Mouse (Mus musculus) MEL (cell line): ENCODE results near the gene Ppp1r14c. TPM values are rescaled to one million over a fixed set of nuclear protein-coding genes. Genes with fewer than 3 reads are reported as not detected.

Experiments
- DNase-seq: peaks from one replicate; pipeline ENCODE4 v3.0.0; 2011; ENCODE audit warnings: low read depth, low spot score
- H3K27ac ChIP-seq: 2 replicates; pipeline ENCODE4 v1.5.1; 2012; ENCODE audit warnings: low read depth, mild to moderate bottlenecking, control low read depth, low read length, moderate library complexity; ENCODE audit not compliant: control insufficient read depth
- H3K27me3 ChIP-seq, 2 experiments: fragments of 150-350 bp in 1 of 2; sonication (generic) in 1 of 2; 2 replicates each; pipeline ENCODE4 v1.6.1; 2012; ENCODE audit warnings: low read length in 2 of 2, mild to moderate bottlenecking in 2 of 2, improper control_type of control experiment in 1 of 2, moderate library complexity in 1 of 2; ENCODE audit not compliant: insufficient read depth in 2 of 2, control insufficient read depth in 1 of 2
- H3K36me3 ChIP-seq, 2 experiments: 2 replicates each; pipeline ENCODE4 v1.6.1; 2012 to 2014; ENCODE audit warnings: low read length in 2 of 2, improper control_type of control experiment in 1 of 2, inconsistent platforms in 1 of 2, mild to moderate bottlenecking in 1 of 2; ENCODE audit not compliant: insufficient read depth in 2 of 2, control insufficient read depth in 1 of 2
- H3K4me1 ChIP-seq, 2 experiments: fragments of 150-350 bp in 1 of 2; sonication (generic) in 1 of 2; 2 replicates each; pipeline ENCODE4 v1.6.1; 2012; ENCODE audit warnings: low read length in 2 of 2, improper control_type of control experiment in 1 of 2, mild to moderate bottlenecking in 1 of 2; ENCODE audit not compliant: insufficient read depth in 2 of 2, control insufficient read depth in 1 of 2
- H3K4me3 ChIP-seq, 2 experiments: fragments of 150-350 bp in 1 of 2; sonication (generic) in 1 of 2; 2 replicates each; pipeline ENCODE4 v1.5.1; 2012; ENCODE audit warnings: low read depth in 2 of 2, low read length in 2 of 2, mild to moderate bottlenecking in 2 of 2, moderate library complexity in 2 of 2, control low read depth in 1 of 2, improper control_type of control experiment in 1 of 2; ENCODE audit not compliant: control insufficient read depth in 1 of 2, insufficient read depth in 1 of 2
- H3K79me2 ChIP-seq: 2 replicates; pipeline ENCODE4 v1.6.1; 2012; ENCODE audit warnings: mild to moderate bottlenecking, low read length, moderate library complexity; ENCODE audit not compliant: control insufficient read depth, poor library complexity, insufficient read depth
- H3K9ac ChIP-seq: 2 replicates; pipeline ENCODE4 v1.6.1; 2012; ENCODE audit warnings: low read depth, mild to moderate bottlenecking, control low read depth, low read length, moderate library complexity; ENCODE audit not compliant: control insufficient read depth, poor library complexity, severe bottlenecking
- H3K9me3 ChIP-seq: fragments of 150-350 bp; sonication (generic); replicated peaks from 2 replicates; pipeline ENCODE4 v1.6.1; 2012; ENCODE audit warnings: mild to moderate bottlenecking, low read length, improper control_type of control experiment, moderate library complexity; ENCODE audit not compliant: insufficient read depth
- E2F4 ChIP-seq: IDR thresholded peaks from 2 replicates; pipeline ENCODE4 v1.6.1; 2011; ENCODE audit warnings: low read depth, low read length, improper control_type of control experiment, borderline replicate concordance
- ELF1 ChIP-seq: IDR thresholded peaks from 2 replicates; pipeline ENCODE4 v1.6.1; 2014; ENCODE audit warnings: low read depth, mild to moderate bottlenecking, inconsistent platforms, low read length, improper control_type of control experiment, moderate library complexity
- ETS1 ChIP-seq: IDR thresholded peaks from 2 replicates; pipeline ENCODE4 v1.6.1; 2012; ENCODE audit warnings: low read depth, mild to moderate bottlenecking, inconsistent platforms, low read length, improper control_type of control experiment, moderate library complexity
- GABPA ChIP-seq: IDR thresholded peaks from 2 replicates; pipeline ENCODE4 v1.6.1; 2012; ENCODE audit warnings: low read depth, mild to moderate bottlenecking, inconsistent platforms, low read length, improper control_type of control experiment, moderate library complexity
- KAT2A ChIP-seq: conservative IDR thresholded peaks from 2 replicates; pipeline ENCODE4 v1.6.1; 2012; ENCODE audit warnings: low read depth, low read length, improper control_type of control experiment, inconsistent platforms
- MAFK ChIP-seq: IDR thresholded peaks from 2 replicates; pipeline ENCODE4 v1.6.1; 2011; ENCODE audit warnings: low read depth, mild to moderate bottlenecking, low read length, improper control_type of control experiment, borderline replicate concordance
- MEF2A ChIP-seq: IDR thresholded peaks from 2 replicates; pipeline ENCODE4 v1.6.1; 2014; ENCODE audit warnings: low read depth, mild to moderate bottlenecking, inconsistent platforms, low read length, improper control_type of control experiment; ENCODE audit not compliant: poor library complexity, insufficient replicate concordance, severe bottlenecking; ENCODE audit errors: extremely low read depth
- MXI1 ChIP-seq: IDR thresholded peaks from 2 replicates; pipeline ENCODE4 v1.6.1; 2011; ENCODE audit warnings: mild to moderate bottlenecking, low read depth, low read length, improper control_type of control experiment
- MYB ChIP-seq: IDR thresholded peaks from 2 replicates; pipeline ENCODE4 v1.6.1; 2011; ENCODE audit warnings: mild to moderate bottlenecking, low read depth, low read length, improper control_type of control experiment
- POLR2A ChIP-seq, 2 experiments: IDR thresholded peaks; 2 replicates each; pipeline ENCODE4 v1.6.1; 2011 to 2012; ENCODE audit warnings: low read length in 2 of 2, mild to moderate bottlenecking in 2 of 2, control low read depth in 1 of 2, improper control_type of control experiment in 1 of 2, low read depth in 1 of 2, moderate library complexity in 1 of 2; ENCODE audit not compliant: control insufficient read depth in 1 of 2, insufficient read depth in 1 of 2, poor library complexity in 1 of 2
- RAD21 ChIP-seq: IDR thresholded peaks from 2 replicates; pipeline ENCODE4 v1.6.1; 2011; ENCODE audit warnings: mild to moderate bottlenecking, low read depth, low read length, improper control_type of control experiment
- RCOR1 ChIP-seq: IDR thresholded peaks from 2 replicates; pipeline ENCODE4 v1.6.1; 2012; ENCODE audit warnings: low read depth, mild to moderate bottlenecking, inconsistent platforms, low read length, improper control_type of control experiment
- TAL1 ChIP-seq: IDR thresholded peaks from 2 replicates; pipeline ENCODE4 v1.6.1; 2012; ENCODE audit warnings: mild to moderate bottlenecking, inconsistent platforms, low read length, moderate library complexity, mixed read lengths
- TCF12 ChIP-seq: IDR thresholded peaks from 2 replicates; pipeline ENCODE4 v1.6.1; 2014; ENCODE audit warnings: low read depth, mild to moderate bottlenecking, inconsistent platforms, low read length, improper control_type of control experiment, moderate library complexity
- UBTF ChIP-seq: IDR thresholded peaks from 2 replicates; pipeline ENCODE4 v1.6.1; 2012; ENCODE audit warnings: low read depth, mild to moderate bottlenecking, inconsistent platforms, low read length, improper control_type of control experiment, moderate library complexity, borderline replicate concordance; ENCODE audit not compliant: insufficient read depth
- USF1 ChIP-seq: IDR thresholded peaks from 2 replicates; pipeline ENCODE4 v1.6.1; 2014; ENCODE audit warnings: low read depth, mild to moderate bottlenecking, inconsistent platforms, low read length, improper control_type of control experiment, moderate library complexity
- USF2 ChIP-seq, 2 experiments: IDR thresholded peaks; 2 replicates each; pipeline ENCODE4 v1.6.1; 2011 to 2012; ENCODE audit warnings: improper control_type of control experiment in 2 of 2, low read length in 2 of 2, borderline replicate concordance in 1 of 2, inconsistent platforms in 1 of 2, low read depth in 1 of 2, mild to moderate bottlenecking in 1 of 2; ENCODE audit not compliant: insufficient read depth in 1 of 2
- ZKSCAN1 ChIP-seq: IDR thresholded peaks from 2 replicates; pipeline ENCODE4 v1.6.1; 2012; ENCODE audit warnings: low read depth, mild to moderate bottlenecking, inconsistent platforms, low read length, improper control_type of control experiment, moderate library complexity
- ZMIZ1 ChIP-seq: IDR thresholded peaks from 2 replicates; pipeline ENCODE4 v1.6.1; 2012; ENCODE audit warnings: low read depth, mild to moderate bottlenecking, inconsistent platforms, low read length, improper control_type of control experiment, moderate library complexity
- polyA plus RNA-seq, 2 experiments: library from polyadenylated mRNA; stranded (reverse) in 1 of 2; unstranded in 1 of 2; fragments of >175 nt in 1 of 2; fragments of >200 nt in 1 of 2; gene quantifications; 2 replicates each; pipeline versions ENCODE4 v1.2.1 to v1.2.4; 2012; ENCODE audit warnings: low replicate concordance in 2 of 2, low read depth in 1 of 2; ENCODE audit not compliant: insufficient read length in 2 of 2, insufficient read depth in 1 of 2, missing spikeins in 1 of 2
- total RNA-seq: library from RNA; depleted of rRNA; stranded (reverse); fragments of 300-350 nt; gene quantifications from 2 replicates; pipeline ENCODE4 v1.2.3, GENCODE M21; 2012

Gene Ppp1r14c
- total and polyA plus RNA-seq, 3 experiments, result not detected

GRCm38 (mm10) chr10:3395341-3395931 is 29.6 kb downstream of the Ppp1r14c start:
- Histone ChIP-seq H3K36me3 (no peaks in the 10 kb centered on the region), H3K4me3 (no peak overlapping the region), H3K27me3 (no peaks in the 10 kb centered on the region), H3K9me3 (no peaks in the 10 kb centered on the region), H3K79me2 (no peaks in the 10 kb centered on the region), H3K4me1 (no peaks in the 10 kb centered on the region), H3K27ac (no peak overlapping the region), H3K9ac (no peak overlapping the region)
- no peak for DNase-seq
- TF ChIP-seq ETS1 (no peak), RAD21 (no peak), USF2 (IDR thresholded peaks at IDR 0.05; ENCODE audit: borderline replicate concordance in 1 of 2, insufficient read depth in 1 of 2, low read depth in 1 of 2, low read length in 2 of 2) (no peak), TCF12 (no peak)

DNA sequence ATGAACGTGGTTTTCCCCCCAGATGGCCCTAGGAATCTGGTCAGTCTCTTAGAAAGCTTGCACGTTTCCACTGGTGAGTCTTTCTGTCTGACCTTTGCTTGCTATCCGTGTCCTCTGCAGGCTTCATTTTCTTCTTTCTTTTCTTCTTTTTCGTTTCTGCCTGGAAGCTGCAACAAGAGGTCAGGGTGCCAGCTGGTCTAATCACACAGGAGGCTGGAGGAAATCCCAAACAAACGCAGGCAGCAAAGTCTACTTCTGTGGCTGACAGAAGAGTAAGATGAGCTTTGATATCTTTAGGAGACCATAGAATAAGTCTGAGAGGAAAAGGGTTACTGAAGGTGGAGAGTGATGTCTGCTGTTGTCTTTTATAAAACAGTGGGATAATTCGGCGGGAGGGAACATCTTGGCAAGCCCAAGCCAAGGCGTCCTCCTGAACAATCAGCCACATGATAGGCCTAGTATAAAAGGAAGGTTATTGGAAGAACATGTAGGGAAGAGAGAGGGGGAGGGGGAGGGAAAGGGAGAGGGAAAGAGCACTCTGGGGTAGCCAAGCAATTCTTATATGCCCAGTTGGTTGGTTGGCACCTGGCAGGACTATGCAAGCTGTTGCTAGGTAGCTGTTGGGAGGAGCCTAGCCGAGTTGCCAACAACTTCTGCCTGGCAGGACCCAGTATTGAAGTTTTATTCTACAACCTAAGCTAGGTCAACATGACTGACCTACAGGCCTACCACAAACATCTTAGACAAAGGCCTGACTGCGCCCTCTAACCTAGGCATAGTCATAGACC is 30.3 kb downstream of the Ppp1r14c start:
- Histone ChIP-seq H3K9ac (no peak overlapping the region), H3K27me3 (no peaks in the 10 kb centered on the region), H3K79me2 (no peaks in the 10 kb centered on the region), H3K4me1 (no peaks in the 10 kb centered on the region), H3K4me3 (no peak overlapping the region), H3K36me3 (no peaks in the 10 kb centered on the region), H3K27ac (no peak overlapping the region), H3K9me3 (no peaks in the 10 kb centered on the region)
- no peak for DNase-seq
- no peak for TF ChIP-seq MAFK
- no peak for TF ChIP-seq POLR2A (IDR thresholded peaks at IDR 0.05; ENCODE audit: control insufficient read depth in 1 of 2, insufficient read depth in 1 of 2, low read depth in 1 of 2, low read length in 2 of 2, poor library complexity in 1 of 2)
- TF ChIP-seq MXI1, result no peak
- no peak for TF ChIP-seq TAL1
- TF ChIP-seq UBTF, result no peak
- no peak for TF ChIP-seq RCOR1
- TF ChIP-seq ELF1, result no peak
- TF ChIP-seq GABPA, result no peak
- no peak for TF ChIP-seq KAT2A
- no peak for TF ChIP-seq ZMIZ1
- TF ChIP-seq USF1, result no peak
- no peak for TF ChIP-seq E2F4
- TF ChIP-seq MYB, result no peak
- TF ChIP-seq MEF2A, result no peak
- no peak for TF ChIP-seq ZKSCAN1
